Mouse (Mus musculus) kidney, adult 9 months (tissue): ENCODE results near the gene E130116L18Rik.
"Not testable (repeated sequence)": the region's sequence is repeated elsewhere in the genome, so short reads cannot be mapped to it uniquely, and the experiment has no call there.

Experiments used
- DNase-seq: peaks from one replicate; pipeline ENCODE4 v3.0.0; 2022

E130116L18Rik gene

GRCm38 (mm10) chr5:25181004-25181531, 41.9 kb downstream of the E130116L18Rik start, which contains the start of gene Galntl5:
Galntl5 (plus strand) TSS chr5:25181460.
- peak; percentile 66 for DNase-seq

DNA sequence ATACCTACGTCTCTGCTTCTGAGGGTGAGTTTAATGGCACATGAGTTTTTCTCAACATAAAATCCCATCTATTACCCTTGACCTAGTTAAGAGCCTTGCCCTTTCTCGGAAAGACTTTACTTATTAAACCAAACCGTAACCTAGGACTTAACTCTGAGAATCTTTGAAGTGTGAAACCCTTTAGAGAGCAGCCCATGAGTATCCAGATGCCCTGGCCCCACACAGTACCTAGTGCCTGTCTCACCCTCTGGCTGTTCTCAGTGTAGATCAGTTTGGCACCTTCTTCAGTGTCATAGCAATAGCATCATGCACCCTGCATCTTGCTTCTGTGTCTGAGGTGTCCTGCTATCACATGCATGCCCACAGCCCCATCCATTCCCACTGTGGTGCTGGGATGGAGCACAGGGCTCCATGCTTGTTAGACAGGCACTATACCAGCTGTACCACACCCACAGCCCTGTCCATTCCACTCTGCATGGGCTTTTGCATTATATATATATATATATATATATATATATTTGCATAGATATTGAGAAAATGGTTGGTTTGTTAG, 42.9 kb downstream of the E130116L18Rik start:
- DNase-seq, result peak; percentile 82

DNA sequence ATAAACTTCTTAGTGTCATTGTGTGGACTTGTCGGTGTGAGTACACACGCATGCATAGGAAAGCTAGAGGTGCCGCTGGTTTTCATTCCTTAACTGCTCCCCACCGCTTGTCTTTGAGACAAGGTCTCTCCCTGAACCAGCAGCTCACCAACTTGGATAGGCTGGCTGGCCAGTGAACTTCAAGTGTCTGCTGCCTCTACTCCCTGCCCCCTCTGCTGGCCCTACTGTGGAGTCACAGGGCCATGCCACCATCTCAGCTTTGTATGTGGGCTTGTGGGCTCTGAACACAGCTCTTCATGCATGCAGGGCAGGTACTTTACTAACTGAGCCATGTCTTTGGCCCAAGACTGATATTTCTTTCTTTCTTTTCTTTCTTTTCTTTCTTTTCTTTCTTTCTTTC, 43.7 kb downstream of the E130116L18Rik start:
- peak; percentile 34 for DNase-seq

GRCm38 (mm10) chr5:25178543-25178942, 44.4 kb downstream of the E130116L18Rik start:
- peak; percentile 73 for DNase-seq

DNA sequence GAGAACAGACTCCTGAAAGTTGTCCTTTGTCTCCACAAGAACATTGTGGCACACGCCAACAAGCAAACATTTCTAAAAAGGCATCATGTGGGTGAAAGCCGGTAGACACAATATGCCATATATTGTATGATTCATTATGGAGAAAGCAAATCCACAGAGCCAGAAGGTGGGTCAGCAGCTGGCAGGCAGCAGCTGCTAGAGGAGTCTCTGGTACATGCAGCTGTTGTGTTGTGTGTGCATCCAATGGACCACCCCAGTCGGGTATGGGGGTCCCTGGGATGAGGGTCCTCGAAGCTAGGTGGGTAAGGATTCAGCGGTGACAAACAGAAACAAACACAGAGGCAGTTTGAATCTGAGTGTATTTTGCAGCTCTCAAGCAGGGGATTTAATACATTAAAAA, 45.0 kb downstream of the E130116L18Rik start:
- not testable (repeated sequence) for DNase-seq
